Mouse (Mus musculus) CH12.LX (cell line): ENCODE data around the gene Was. TPM values are rescaled to one million over a fixed set of nuclear protein-coding genes. Genes with fewer than 3 reads are reported as not detected.
A peak's percentile ranks its signal among the peaks of the same experiment; 100 is the strongest.

Source experiments
- DNase-seq: peaks from one replicate; pipeline ENCODE4 v3.0.0-alpha.2; 2013; ENCODE audit errors: extremely low read depth
- H3K27ac ChIP-seq: 2 replicates; pipeline ENCODE4 v1.5.1; 2012; ENCODE audit warnings: low read depth, mild to moderate bottlenecking, control low read depth, moderate library complexity; ENCODE audit not compliant: insufficient read depth
- H3K27me3 ChIP-seq: replicated peaks from 2 replicates; pipeline ENCODE3; 2012; ENCODE audit warnings: inconsistent platforms
- H3K36me3 ChIP-seq, 2 experiments: replicated peaks in 1 of 2; 2 replicates each; pipeline versions ENCODE3 to v1.6.1; 2012; ENCODE audit warnings: inconsistent platforms in 1 of 2, low read length in 1 of 2, mild to moderate bottlenecking in 1 of 2, mixed read lengths in 1 of 2, moderate library complexity in 1 of 2; ENCODE audit not compliant: control insufficient read depth in 1 of 2, insufficient read depth in 1 of 2
- H3K4me1 ChIP-seq, 2 experiments: 2 replicates each; pipeline ENCODE4 v1.6.1; 2012; ENCODE audit warnings: inconsistent platforms in 1 of 2, moderate library complexity in 1 of 2; ENCODE audit not compliant: insufficient read depth in 2 of 2, control insufficient read depth in 1 of 2
- H3K4me2 ChIP-seq: 2 replicates; pipeline ENCODE4 v1.6.1; 2012; ENCODE audit warnings: low read depth, mild to moderate bottlenecking, control low read depth; ENCODE audit not compliant: poor library complexity, insufficient read depth, severe bottlenecking
- H3K4me3 ChIP-seq, 3 experiments: fragments of 150-350 bp in 1 of 3; sonication (generic) in 1 of 3; replicated peaks in 1 of 3; 2 replicates each; pipeline versions ENCODE3 to v1.5.1; 2011 to 2012; ENCODE audit warnings: low read depth in 2 of 3, low read length in 2 of 3, mild to moderate bottlenecking in 2 of 3, moderate library complexity in 2 of 3, control low read depth in 1 of 3, improper control_type of control experiment in 1 of 3, inconsistent platforms in 1 of 3, mixed read lengths in 1 of 3; ENCODE audit not compliant: poor library complexity in 1 of 3
- H3K79me2 ChIP-seq: replicated peaks from 2 replicates; pipeline ENCODE4 v1.6.1; 2012; ENCODE audit warnings: mild to moderate bottlenecking, moderate library complexity; ENCODE audit not compliant: control insufficient read depth, poor library complexity, insufficient read depth, severe bottlenecking; ENCODE audit errors: extremely low read depth
- H3K9ac ChIP-seq: 2 replicates; pipeline ENCODE4 v1.6.1; 2012; ENCODE audit warnings: low read depth, mild to moderate bottlenecking, control low read depth, moderate library complexity; ENCODE audit not compliant: insufficient read depth
- H3K9me3 ChIP-seq: replicated peaks from 2 replicates; pipeline ENCODE3; 2012; ENCODE audit warnings: low read length, inconsistent platforms, mixed read lengths
- CHD1 ChIP-seq: IDR thresholded peaks from 2 replicates; pipeline ENCODE4 v1.6.1; 2012; ENCODE audit warnings: low read depth, low read length, improper control_type of control experiment, inconsistent platforms
- E2F4 ChIP-seq: IDR thresholded peaks from 2 replicates; pipeline ENCODE4 v1.6.1; 2011; ENCODE audit warnings: low read depth, low read length, improper control_type of control experiment; ENCODE audit not compliant: insufficient replicate concordance
- ELF1 ChIP-seq: IDR thresholded peaks from 2 replicates; pipeline ENCODE4 v1.6.1; 2014; ENCODE audit warnings: low read depth, mild to moderate bottlenecking, inconsistent platforms, low read length, improper control_type of control experiment
- EP300 ChIP-seq: IDR thresholded peaks from 2 replicates; pipeline ENCODE4 v1.6.1; 2011; ENCODE audit warnings: low read length, improper control_type of control experiment
- HCFC1 ChIP-seq: IDR thresholded peaks from 2 replicates; pipeline ENCODE4 v1.6.1; 2012; ENCODE audit warnings: low read depth, mild to moderate bottlenecking, inconsistent platforms, low read length, improper control_type of control experiment
- IRF4 ChIP-seq: IDR thresholded peaks from 2 replicates; pipeline ENCODE4 v1.6.1; 2014; ENCODE audit warnings: low read depth, mild to moderate bottlenecking, inconsistent platforms, low read length, improper control_type of control experiment
- JUND ChIP-seq: conservative IDR thresholded peaks from 2 replicates; pipeline ENCODE4 v1.6.1; 2011; ENCODE audit warnings: low read depth, low read length, improper control_type of control experiment
- KAT2A ChIP-seq: IDR thresholded peaks from 2 replicates; pipeline ENCODE4 v1.6.1; 2012; ENCODE audit warnings: low read length, improper control_type of control experiment, inconsistent platforms; ENCODE audit not compliant: insufficient replicate concordance
- MAX ChIP-seq: IDR thresholded peaks from 2 replicates; pipeline ENCODE4 v1.6.1; 2011; ENCODE audit warnings: low read length, improper control_type of control experiment
- MEF2A ChIP-seq: IDR thresholded peaks from 2 replicates; pipeline ENCODE4 v1.6.1; 2014; ENCODE audit warnings: low read depth, mild to moderate bottlenecking, inconsistent platforms, low read length, improper control_type of control experiment, borderline replicate concordance
- MYC ChIP-seq: IDR thresholded peaks from 2 replicates; pipeline ENCODE4 v1.6.1; 2011; ENCODE audit warnings: low read depth, mild to moderate bottlenecking, improper control_type of control experiment, low read length
- PAX5 ChIP-seq: IDR thresholded peaks from 2 replicates; pipeline ENCODE4 v1.6.1; 2012; ENCODE audit warnings: low read length, inconsistent platforms, mixed read lengths
- POLR2A ChIP-seq: IDR thresholded peaks from 2 replicates; pipeline ENCODE4 v1.6.1; 2011; ENCODE audit warnings: low read depth, mild to moderate bottlenecking, improper control_type of control experiment, low read length
- POLR2AphosphoS2 ChIP-seq: IDR thresholded peaks from 2 replicates; pipeline ENCODE4 v1.6.1; 2011; ENCODE audit warnings: low read depth, low read length, improper control_type of control experiment
- RAD21 ChIP-seq: IDR thresholded peaks from 2 replicates; pipeline ENCODE4 v1.6.1; 2011; ENCODE audit warnings: low read depth, mild to moderate bottlenecking, low read length, improper control_type of control experiment, moderate library complexity
- RCOR1 ChIP-seq: conservative IDR thresholded peaks from 2 replicates; pipeline ENCODE4 v1.6.1; 2012; ENCODE audit warnings: low read depth, mild to moderate bottlenecking, inconsistent platforms, low read length, improper control_type of control experiment
- SIN3A ChIP-seq: IDR thresholded peaks from 2 replicates; pipeline ENCODE4 v1.6.1; 2012; ENCODE audit warnings: low read length, improper control_type of control experiment, inconsistent platforms
- SMC3 ChIP-seq: IDR thresholded peaks from 2 replicates; pipeline ENCODE4 v1.6.1; 2011; ENCODE audit warnings: low read depth, low read length, improper control_type of control experiment
- TCF12 ChIP-seq: IDR thresholded peaks from 2 replicates; pipeline ENCODE4 v1.6.1; 2014; ENCODE audit warnings: low read depth, mild to moderate bottlenecking, inconsistent platforms, low read length, improper control_type of control experiment
- UBTF ChIP-seq: IDR thresholded peaks from 2 replicates; pipeline ENCODE4 v1.6.1; 2012; ENCODE audit warnings: low read depth, mild to moderate bottlenecking, inconsistent platforms, low read length, improper control_type of control experiment, moderate library complexity
- USF1 ChIP-seq: IDR thresholded peaks from 2 replicates; pipeline ENCODE4 v1.6.1; 2014; ENCODE audit warnings: low read depth, mild to moderate bottlenecking, inconsistent platforms, low read length, improper control_type of control experiment
- USF2 ChIP-seq: conservative IDR thresholded peaks from 2 replicates; pipeline ENCODE4 v1.6.1; 2011; ENCODE audit warnings: low read depth, low read length, improper control_type of control experiment
- ZKSCAN1 ChIP-seq: IDR thresholded peaks from 2 replicates; pipeline ENCODE4 v1.6.1; 2012; ENCODE audit warnings: low read depth, inconsistent platforms, low read length, improper control_type of control experiment, borderline replicate concordance
- ZMIZ1 ChIP-seq: IDR thresholded peaks from 2 replicates; pipeline ENCODE4 v1.6.1; 2012; ENCODE audit warnings: low read depth, mild to moderate bottlenecking, inconsistent platforms, low read length, improper control_type of control experiment
- ZNF384 ChIP-seq: IDR thresholded peaks from 2 replicates; pipeline ENCODE4 v1.6.1; 2012; ENCODE audit warnings: low read depth, low read length, improper control_type of control experiment, inconsistent platforms
- dilution Hi-C: fragments of 300-500 bp; cut with MboI; formaldehyde crosslinking; loops from 2 replicates; pipeline ENCODE4 v1.14.3; 2020; ENCODE audit warnings: low sequenced_read_pairs; ENCODE audit not compliant: extremely low pct_unique_long_range_greater_than_20kb, extremely low pct_ligation_motif_present
- in situ Hi-C: fragments of 300-500 bp; cut with MboI; formaldehyde crosslinking; loops from 3 replicates; pipeline ENCODE4 v1.14.3; 2019; ENCODE audit warnings: low sequenced_read_pairs, low pct_ligation_motif_present, low pct_unique_long_range_greater_than_20kb, mixed read lengths
- polyA plus RNA-seq: library from polyadenylated mRNA; unstranded; fragments of >175 nt; gene quantifications from 2 replicates; pipeline ENCODE4 v1.2.1, GENCODE M21; 2012; ENCODE audit warnings: low read depth; ENCODE audit not compliant: insufficient read length
- total RNA-seq, 2 experiments: library from RNA; depleted of rRNA; stranded (reverse); fragments of 300-350 nt in 1 of 2; fragments of >200 nt in 1 of 2; gene quantifications; 2 replicates each; pipeline ENCODE4 v1.2.3; 2012 to 2014

The Was gene
- total and polyA plus RNA-seq, 3 experiments = 47.0 to 83.7 (median 53.9) TPM

GRCm38 (mm10) chrX:8089746-8090145, 552 bp downstream of the Was start:
- H3K27me3 ChIP-seq = no peaks in the 10 kb centered on the region
- H3K4me3 ChIP-seq = peak overlapping the region; percentile 59 to 62 (median 61)
- H3K4me2 ChIP-seq = peak overlapping the region; percentile 68

DNA sequence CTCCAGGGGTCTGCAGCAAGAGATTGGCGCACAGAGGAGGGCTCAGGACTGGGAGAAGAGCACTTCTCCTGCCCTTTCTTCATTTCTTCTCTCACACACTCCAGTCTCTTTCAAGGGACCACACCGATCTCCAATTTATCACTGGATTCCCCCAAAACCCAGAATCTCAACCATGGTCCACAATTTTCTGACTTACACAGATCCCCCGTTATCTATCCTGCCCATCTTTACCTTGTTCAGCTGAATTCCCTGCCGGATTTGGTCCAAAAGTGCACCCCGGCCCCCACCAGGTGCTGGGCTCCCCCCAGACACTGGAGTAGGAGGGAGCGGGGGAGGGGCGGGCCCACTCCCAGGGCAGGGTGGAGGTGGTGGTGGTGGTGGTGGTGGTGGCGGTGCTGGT, 4.7 kb downstream of the Was start:
- peaks cover 12% of the 10 kb centered on the region for H3K79me2 ChIP-seq
- H3K9me3 ChIP-seq = no peaks in the 10 kb centered on the region
- DNase-seq = no peak
- H3K27me3 ChIP-seq = no peaks in the 10 kb centered on the region
- H3K4me1 ChIP-seq = peaks cover 2 to 9% of the 10 kb centered on the region in 2 experiments; a peak in 1 of 4 replicates
- no peak overlapping the region for H3K9ac ChIP-seq
- in situ Hi-C loops = no loop called here
- no peak overlapping the region for H3K4me2 ChIP-seq
- TF ChIP-seq ZNF384 = no peak
- TF ChIP-seq PAX5 = no peak
- no peak for TF ChIP-seq UBTF
- no peak for TF ChIP-seq POLR2A
- no peak for TF ChIP-seq USF1
- TF ChIP-seq E2F4 = no peak
- TF ChIP-seq RCOR1 = no peak
- no peak for TF ChIP-seq MYC
- no peak overlapping the region for H3K4me3 ChIP-seq
- no peak overlapping the region for H3K27ac ChIP-seq
- H3K36me3 ChIP-seq = peaks cover 40 to 65% of the 10 kb centered on the region in 2 experiments
- dilution Hi-C loops = no loop called here

More at GRCm38 (mm10) chrX:8089746-8090145, 552 bp downstream of the Was start:
- dilution Hi-C loops = no loop called here
- Histone ChIP-seq H3K9ac (peak overlapping the region; percentile 59), H3K36me3 (peaks cover 22 to 41% of the 10 kb centered on the region in 2 experiments)
- DNase-seq = no peak
- TF ChIP-seq SIN3A = no peak
- no peak for TF ChIP-seq E2F4
- TF ChIP-seq ZMIZ1 = no peak
- TF ChIP-seq ZNF384 = no peak
- no peak for TF ChIP-seq KAT2A
- no peak for TF ChIP-seq TCF12
- TF ChIP-seq ELF1 = no peak
- TF ChIP-seq, all 38 proteins: peak for 0
- in situ Hi-C loops = no loop called here
- peaks cover 2 to 9% of the 10 kb centered on the region in 2 experiments; a peak in 1 of 4 replicates for H3K4me1 ChIP-seq
- H3K9me3 ChIP-seq = no peaks in the 10 kb centered on the region
- H3K27ac ChIP-seq = peak overlapping the region; percentile 12
- peaks cover 12% of the 10 kb centered on the region for H3K79me2 ChIP-seq

- TF ChIP-seq PAX5 (no peak), JUND (no peak), MEF2A (no peak), MAX (no peak), IRF4 (no peak), SIN3A (no peak), HCFC1 (no peak), POLR2A (no peak), CHD1 (no peak), USF2 (no peak), RAD21 (no peak), ZKSCAN1 (no peak), SMC3 (no peak), MYC (no peak), EP300 (no peak), RCOR1 (no peak), POLR2AphosphoS2 (no peak)
- TF ChIP-seq, all 38 proteins: peak for 0
- Histone ChIP-seq H3K4me1 (peaks cover 2 to 9% of the 10 kb centered on the region in 2 experiments; a peak in 1 of 4 replicates), H3K9me3 (no peaks in the 10 kb centered on the region), H3K79me2 (peaks cover 10% of the 10 kb centered on the region), H3K36me3 (peaks cover 40 to 65% of the 10 kb centered on the region in 2 experiments), H3K27ac (no peak overlapping the region), H3K4me2 (no peak overlapping the region), H3K27me3 (no peaks in the 10 kb centered on the region), H3K9ac (no peak overlapping the region), H3K4me3 (no peak overlapping the region)
- in situ Hi-C loops (no loop called here), dilution Hi-C loops (no loop called here)
- no peak for DNase-seq
Measured at GRCm38 (mm10) chrX:8084771-8085259, 5.5 kb downstream of the Was start.
